Mouse (Mus musculus) G1E (cell line): ENCODE data around the gene Tmem131l.

ENCODE experiments used
- CTCF ChIP-seq: IDR thresholded peaks from 2 replicates; pipeline ENCODE4 v1.5.1; 2012; ENCODE audit warnings: low read depth, low read length, inconsistent platforms, mixed read lengths
- GATA1 ChIP-seq: IDR thresholded peaks from 2 replicates; pipeline ENCODE4 v1.6.1; 2012; ENCODE audit warnings: borderline replicate concordance, low read length, inconsistent platforms, mixed read lengths
- GATA2 ChIP-seq: IDR thresholded peaks from 2 replicates; pipeline ENCODE4 v1.6.1; 2012; ENCODE audit warnings: low read depth, low read length, inconsistent platforms, borderline replicate concordance
- POLR2AphosphoS5 ChIP-seq: IDR thresholded peaks from 2 replicates; pipeline ENCODE4 v1.6.1; 2012; ENCODE audit warnings: low read depth, low read length, inconsistent platforms; ENCODE audit not compliant: insufficient replicate concordance
- TAL1 ChIP-seq: conservative IDR thresholded peaks from 2 replicates; pipeline ENCODE4 v1.6.1; 2012; ENCODE audit warnings: low read depth, low read length, inconsistent platforms, mixed read lengths

DNA sequence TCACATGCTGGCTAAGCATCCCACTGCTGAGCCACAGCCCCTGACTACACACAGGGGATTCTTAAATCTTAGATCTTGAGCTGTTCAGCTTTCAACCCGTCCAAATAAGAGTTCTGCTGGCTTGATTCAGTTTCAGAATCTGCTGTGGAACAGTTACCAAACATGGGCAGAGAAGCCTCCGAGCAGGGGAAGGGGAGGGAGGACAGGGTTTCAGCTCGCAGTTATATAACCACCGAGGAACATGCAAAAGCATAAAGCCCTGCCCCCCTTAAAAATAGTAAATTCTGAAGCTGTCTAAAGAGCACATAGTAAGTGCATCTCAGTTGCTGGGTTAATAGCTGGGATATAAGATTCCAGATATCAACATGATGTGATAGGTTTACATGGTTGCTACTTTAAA, 35.5 kb upstream of the Tmem131l start:
- TF ChIP-seq CTCF: no peak
- TF ChIP-seq TAL1: no peak
- TF ChIP-seq GATA1: no peak
- no peak for TF ChIP-seq POLR2AphosphoS5
- TF ChIP-seq GATA2: no peak
